Mouse (Mus musculus) adrenal gland, postnatal 36 days (tissue): ENCODE data around the gene Gjd2. TPM values are rescaled to one million over a fixed set of nuclear protein-coding genes. Genes with fewer than 3 reads are reported as not detected.
A peak's percentile ranks its signal among the peaks of the same experiment; 100 is the strongest.

Source experiments
- DNase-seq, 2 experiments: peaks; one replicate each; pipeline ENCODE4 v3.0.0; 2021; ENCODE audit warnings: mixed read lengths in 1 of 2
- long read RNA-seq, 2 experiments: library from polyadenylated mRNA; stranded (forward); transcript quantifications; one replicate each; pipeline ENCODE4 v2.0.0; 2021; ENCODE audit warnings: borderline sequencing depth in 2 of 2
- total RNA-seq, 2 experiments: library from RNA; stranded (reverse); gene quantifications; 2 replicates each; pipeline ENCODE4 v1.2.3; 2021

Gene Gjd2
- total RNA-seq = 1 to 10 TPM; 4.1 to 4.9 TPM
- long read RNA-seq, experiment 1 = 0 reads
- long read RNA-seq, experiment 2 = 0 reads

- DNase-seq = peak; percentile 15 to 40
These were observed at the start of gene Gjd2 for GRCm38 (mm10) chr2:114013295-114013771. Gene Gjd2 (minus strand): TSS chr2:114013619.

GRCm38 (mm10) chr2:114060071-114060591 lies 46.7 kb upstream of the Gjd2 start:
- DNase-seq = no peak

- DNase-seq = no peak
These were observed 46.2 kb upstream of the Gjd2 start for GRCm38 (mm10) chr2:114059608-114060007.

GRCm38 (mm10) chr2:114058226-114058796 lies 44.9 kb upstream of the Gjd2 start:
- peak; percentile 17 to 48 for DNase-seq

GRCm38 (mm10) chr2:114057303-114057853 lies 44.0 kb upstream of the Gjd2 start:
- peak; percentile 74 to 85 for DNase-seq

GRCm38 (mm10) chr2:114054129-114054528 lies 40.7 kb upstream of the Gjd2 start:
- no peak for DNase-seq

GRCm38 (mm10) chr2:114052696-114053598 lies 39.5 kb upstream of the Gjd2 start, which contains the start of gene Actc1:
Gene Actc1 (minus strand): TSS chr2:114053548.
- no peak for DNase-seq

GRCm38 (mm10) chr2:114051871-114052241 lies 38.4 kb upstream of the Gjd2 start:
- DNase-seq = no peak

- no peak for DNase-seq
These were observed 37.9 kb upstream of the Gjd2 start for GRCm38 (mm10) chr2:114051111-114051870.

- DNase-seq = no peak
These were observed 36.7 kb upstream of the Gjd2 start for GRCm38 (mm10) chr2:114050150-114050549.

GRCm38 (mm10) chr2:114049372-114049771 lies 36.0 kb upstream of the Gjd2 start:
- DNase-seq = no peak

- no peak for DNase-seq
These were observed 34.7 kb upstream of the Gjd2 start for GRCm38 (mm10) chr2:114047960-114048611.

GRCm38 (mm10) chr2:114046151-114046664 lies 32.8 kb upstream of the Gjd2 start:
- no peak for DNase-seq

GRCm38 (mm10) chr2:114037926-114038325 lies 24.5 kb upstream of the Gjd2 start:
- no peak for DNase-seq

GRCm38 (mm10) chr2:114032259-114032658 lies 18.8 kb upstream of the Gjd2 start:
- DNase-seq = no peak

GRCm38 (mm10) chr2:114023383-114023782 lies 10.0 kb upstream of the Gjd2 start:
- DNase-seq = no peak

GRCm38 (mm10) chr2:114020210-114020563 lies 6.8 kb upstream of the Gjd2 start:
- DNase-seq = no peak

GRCm38 (mm10) chr2:114019474-114020209 lies 6.2 kb upstream of the Gjd2 start:
- no peak for DNase-seq

- no peak for DNase-seq
These were observed 4.7 kb upstream of the Gjd2 start for GRCm38 (mm10) chr2:114018136-114018535.

GRCm38 (mm10) chr2:114014839-114015238 lies 1.4 kb upstream of the Gjd2 start:
- no peak for DNase-seq
